Mouse (Mus musculus) liver, postnatal 0 days (tissue): ENCODE data around the gene Gm10518.

Source experiments
- CTCF ChIP-seq: sonication (generic); IDR thresholded peaks from 2 replicates; pipeline ENCODE4 v1.5.1; 2016; ENCODE audit warnings: antibody characterized with exemption, low read depth
- EP300 ChIP-seq: IDR thresholded peaks from 2 replicates; pipeline ENCODE4 v1.6.1; 2016; ENCODE audit warnings: antibody characterized with exemption, low read depth, mild to moderate bottlenecking

DNA sequence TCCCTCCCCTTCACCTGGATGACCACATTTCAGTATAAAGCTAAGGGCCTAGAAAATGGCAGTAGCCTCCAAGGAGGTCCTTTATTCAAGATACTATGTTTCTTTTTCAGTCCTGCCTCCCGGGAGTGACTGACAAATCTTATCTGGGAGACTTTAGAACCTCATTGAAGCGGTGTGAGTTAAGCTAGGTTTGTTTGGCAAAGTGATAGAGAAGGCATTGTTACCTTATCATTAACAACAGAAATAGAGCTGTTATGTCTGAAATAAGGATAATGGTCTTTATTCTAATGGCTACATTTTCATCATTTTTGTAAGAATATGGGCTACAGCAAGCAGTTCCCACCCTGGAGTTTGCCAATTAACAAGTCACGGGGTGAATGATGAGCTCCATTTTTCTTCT lies 5.1 kb downstream of the Gm10518 start:
- TF ChIP-seq CTCF (no peak), EP300 (peak; percentile 77)
